Mouse (Mus musculus) bone marrow macrophage, adult 2 months (primary cell): ENCODE results near the gene Exosc8.

Source experiments
- CTCF ChIP-seq: IDR thresholded peaks from 2 replicates; pipeline ENCODE4 v1.5.1; 2012; ENCODE audit warnings: low read depth, mild to moderate bottlenecking, low read length, moderate library complexity
- POLR2A ChIP-seq: IDR thresholded peaks from 2 replicates; pipeline ENCODE4 v1.6.1; 2012; ENCODE audit warnings: mild to moderate bottlenecking, low read depth, low read length, borderline replicate concordance

GRCm38 (mm10) chr3:54692202-54693055, 42.8 kb downstream of the Exosc8 start, which contains the start of gene Supt20:
- TF ChIP-seq POLR2A (no peak), CTCF (no peak)
